Mouse (Mus musculus) thymus, postnatal 4 days (tissue): ENCODE measurements at regions not wholly inside any gene's neighbourhood (a gene's known extent, or its start where the extent isn't known, plus 50 kb on each side); places are given as distances from the start of the nearest gene placed in this dataset.

ENCODE experiments used
- DNase-seq: peaks from one replicate; pipeline ENCODE4 v3.0.0; 2021

- DNase-seq, result no peak
Observed at GRCm38 (mm10) chr6:126353346-126353745, 181.9 kb downstream of the Kcna5 start.

DNA sequence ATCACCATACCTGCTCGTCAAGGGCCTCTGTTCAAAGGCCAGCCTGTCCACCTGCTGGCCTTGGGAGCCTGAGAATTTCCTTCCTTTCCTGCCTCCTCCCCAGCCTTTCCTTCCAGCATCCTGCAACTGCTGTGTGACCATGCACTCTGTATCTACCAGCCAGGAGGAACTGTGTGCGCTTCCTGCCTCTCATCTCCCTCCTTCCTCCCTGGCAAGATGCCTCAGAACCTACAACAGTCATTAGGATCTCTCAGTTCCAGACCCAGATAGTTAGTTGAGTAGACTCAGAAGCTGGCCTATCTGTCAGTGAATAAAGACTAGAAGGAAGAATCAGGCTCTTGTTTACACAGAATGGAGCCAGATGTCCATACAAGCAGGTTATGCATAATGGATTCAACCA is 183.8 kb upstream of the Ntf3 start:
- DNase-seq, result no peak

DNA sequence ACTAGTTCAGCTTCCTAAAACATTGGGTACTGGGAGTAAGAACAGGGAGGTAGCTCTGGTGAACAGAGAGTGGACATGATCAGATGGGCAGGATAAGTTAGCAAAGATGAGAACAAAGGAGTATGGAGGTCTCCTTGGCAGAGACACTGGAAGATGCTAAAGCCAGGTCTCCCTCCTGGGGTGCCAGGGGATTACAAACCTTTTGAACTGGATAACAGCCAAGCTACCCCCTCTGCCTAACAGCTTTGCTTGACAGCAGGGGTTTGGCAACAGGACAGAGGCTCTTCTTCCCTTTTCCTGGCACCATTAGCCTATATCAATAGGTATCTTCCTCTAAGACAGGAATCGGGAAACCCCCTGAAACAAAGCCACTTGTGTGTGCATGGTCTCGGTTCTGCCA is 183.2 kb upstream of the Ntf3 start:
- DNase-seq, result no peak

DNA sequence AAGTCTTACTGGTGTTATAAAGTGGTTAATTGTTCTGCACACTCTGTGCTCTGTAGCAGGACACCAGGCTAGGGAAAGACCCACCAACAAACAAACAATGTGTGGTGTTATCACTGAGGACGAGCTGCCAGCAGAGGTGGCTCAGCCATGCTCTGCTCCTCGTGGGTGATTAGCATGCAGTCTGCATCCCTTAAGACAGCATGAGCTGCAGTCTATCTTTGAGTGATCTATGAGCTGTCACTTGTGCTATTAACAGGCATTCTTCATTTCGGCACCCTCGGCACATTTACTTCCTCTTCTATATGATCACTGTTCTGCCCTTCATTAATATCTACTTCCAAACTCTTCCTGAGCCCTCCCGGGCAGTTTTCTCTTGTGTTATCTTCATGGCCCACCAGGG is 178.5 kb upstream of the Ntf3 start:
- DNase-seq, result no peak

- no peak for DNase-seq
Observed at GRCm38 (mm10) chr6:126340098-126340610, 173.4 kb upstream of the Ntf3 start.

- DNase-seq, result no peak
Observed at GRCm38 (mm10) chr6:126337711-126338110, 171.0 kb upstream of the Ntf3 start.

DNA sequence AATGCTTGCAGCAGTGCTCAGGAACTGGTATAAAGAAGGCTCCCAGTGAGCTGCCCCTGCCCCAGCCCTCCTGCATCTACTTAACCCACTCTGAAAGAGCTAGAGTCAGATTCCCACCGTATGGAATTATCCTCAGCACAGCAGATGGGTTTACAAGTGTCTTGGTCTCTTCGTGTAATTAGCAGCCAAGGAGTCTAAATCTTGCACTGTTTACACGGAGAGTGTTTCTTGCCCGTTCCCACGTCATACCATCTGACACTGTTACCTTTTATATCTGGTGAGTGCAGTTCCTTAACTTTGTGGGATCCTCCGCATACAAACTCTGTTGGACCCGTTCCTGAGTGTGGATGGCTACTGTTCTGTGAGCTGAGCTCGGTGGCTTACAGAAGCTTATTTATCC is 167.5 kb upstream of the Ntf3 start:
- no peak for DNase-seq

DNA sequence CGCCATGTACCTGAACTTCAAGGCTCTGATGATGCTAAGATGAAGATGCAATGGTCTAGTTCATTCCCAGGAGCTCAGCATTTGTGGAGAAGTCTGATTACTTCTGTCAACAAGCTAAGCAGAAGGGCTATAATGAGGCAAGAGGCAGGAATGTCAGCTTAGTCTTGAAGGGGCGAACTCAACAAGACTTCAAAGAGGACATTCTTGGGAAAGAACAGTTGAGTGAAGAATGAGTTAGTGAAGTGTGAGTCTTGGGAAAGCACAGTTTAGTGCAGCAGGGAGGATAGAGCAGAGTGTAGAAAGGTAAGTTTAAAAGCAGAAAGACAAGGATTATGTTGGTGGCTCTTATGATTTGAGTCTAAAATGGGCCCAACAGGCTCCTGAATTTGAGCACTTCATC is 160.5 kb upstream of the Ntf3 start:
- DNase-seq, result no peak

- DNase-seq, result no peak
Observed at GRCm38 (mm10) chr6:126318523-126318922, 151.8 kb upstream of the Ntf3 start.

- DNase-seq, result no peak
Observed at GRCm38 (mm10) chr6:126310786-126311480, 144.2 kb upstream of the Ntf3 start.

DNA sequence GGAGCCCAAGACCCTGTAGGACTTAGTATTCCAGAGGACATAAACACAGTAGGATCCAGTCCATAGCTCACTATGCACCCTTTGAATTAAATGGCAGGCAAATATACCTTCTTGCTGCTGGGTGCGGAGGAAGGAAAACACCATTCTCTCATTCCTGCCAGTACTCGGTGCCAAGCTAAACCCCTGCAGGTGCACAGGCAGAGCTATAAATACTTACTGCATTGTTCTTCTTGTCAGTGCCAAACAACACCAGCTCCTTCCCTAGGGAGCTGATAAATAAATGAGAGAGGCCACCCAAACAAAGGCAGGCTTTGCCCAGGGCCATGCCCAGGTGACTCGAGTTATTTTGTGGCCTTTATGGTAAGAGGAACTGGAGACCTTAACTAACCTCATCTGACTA is 136.4 kb upstream of the Ntf3 start:
- DNase-seq, result no peak

DNA sequence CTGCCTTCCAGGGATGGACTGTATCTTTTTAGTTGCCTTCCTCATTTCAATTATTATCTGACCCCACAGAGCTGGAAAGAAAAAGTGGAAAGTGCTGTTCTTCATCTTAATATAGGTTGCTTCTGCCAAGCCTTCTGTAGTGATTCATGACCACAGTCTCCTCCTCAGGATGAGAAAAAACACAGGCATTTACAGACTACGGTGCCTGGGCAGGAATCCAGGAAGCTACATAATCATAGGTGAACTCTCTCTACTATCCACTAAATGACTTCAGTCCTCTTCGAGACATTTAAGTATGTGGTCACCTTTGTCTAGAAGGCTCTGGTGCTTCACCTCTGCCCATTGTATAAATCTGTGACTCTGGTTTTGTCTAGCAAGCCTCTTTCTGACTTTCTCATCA is 124.9 kb upstream of the Ntf3 start:
- DNase-seq, result no peak

GRCm38 (mm10) chr6:126287166-126287565 is 120.5 kb upstream of the Ntf3 start:
- DNase-seq, result no peak

GRCm38 (mm10) chr6:126286201-126286600 is 119.5 kb upstream of the Ntf3 start:
- no peak for DNase-seq

GRCm38 (mm10) chr6:126284409-126284808 is 117.7 kb upstream of the Ntf3 start:
- DNase-seq, result no peak

- no peak for DNase-seq
Observed at GRCm38 (mm10) chr6:126280352-126280751, 113.6 kb upstream of the Ntf3 start.

DNA sequence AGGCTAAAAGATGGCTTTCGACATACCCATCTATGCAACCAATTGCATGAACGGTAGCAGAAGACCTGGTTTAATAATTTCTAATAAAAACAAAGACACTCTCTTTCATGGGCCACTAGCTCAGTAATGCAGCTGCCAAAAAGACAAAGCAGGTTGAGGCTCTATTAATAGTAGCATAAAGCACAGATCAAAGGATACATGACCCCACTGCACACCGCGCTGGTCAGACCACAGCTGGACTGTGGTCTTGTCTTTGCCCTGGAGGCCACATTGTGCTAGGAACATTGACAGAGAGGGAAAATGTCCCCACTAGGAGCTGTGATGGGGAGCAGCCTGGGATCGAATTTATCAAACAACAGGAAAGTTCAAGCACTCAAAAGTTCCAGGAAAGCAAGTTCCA is 79.3 kb upstream of the Ntf3 start:
- no peak for DNase-seq

DNA sequence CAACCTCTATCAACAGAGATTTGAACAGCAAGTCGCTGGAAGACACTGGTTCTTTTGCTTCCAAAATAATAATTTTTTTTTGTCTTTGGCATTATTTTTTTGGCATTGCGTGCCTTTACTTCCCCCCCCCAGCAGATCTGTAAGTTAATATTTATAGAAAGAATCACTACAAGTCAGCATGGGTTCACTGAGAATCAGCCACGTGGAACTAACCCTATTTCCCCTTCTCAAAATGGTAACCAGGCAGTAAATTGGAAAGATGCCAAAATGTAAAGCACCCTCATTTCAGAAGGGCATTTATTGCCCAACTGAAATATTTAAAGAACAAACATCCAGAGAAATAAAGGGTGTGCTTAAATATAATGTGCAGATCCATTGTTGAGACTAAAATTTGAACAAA is 78.7 kb upstream of the Ntf3 start:
- no peak for DNase-seq

- no peak for DNase-seq
Observed at GRCm38 (mm10) chr6:126242299-126242698, 75.6 kb upstream of the Ntf3 start.

DNA sequence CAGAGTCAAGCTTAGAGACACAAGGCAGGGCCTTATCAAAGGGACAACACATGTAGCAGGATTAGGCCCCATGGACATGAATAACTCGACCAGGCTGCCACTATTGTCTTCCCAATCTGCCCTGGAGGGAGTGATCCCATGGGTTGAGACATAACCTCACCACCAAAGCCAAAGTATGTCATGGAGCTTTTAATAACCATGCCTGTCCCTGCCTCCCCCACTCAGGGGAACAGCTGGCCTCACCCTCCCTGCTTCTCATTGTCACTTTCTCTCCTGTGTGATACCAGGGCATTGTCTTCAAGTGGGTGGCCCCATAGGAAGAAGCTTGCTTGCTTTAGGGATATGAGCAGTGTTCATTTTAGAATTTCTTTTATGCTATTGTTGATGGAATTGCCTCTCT is 73.5 kb upstream of the Ntf3 start:
- no peak for DNase-seq
